Mouse (Mus musculus) v-Abl transformed pro-B cells (cell line): ENCODE results near the gene Cd276.
"Not testable (repeated sequence)": the region's sequence is repeated elsewhere in the genome, so short reads cannot be mapped to it uniquely, and the experiment has no call there.

Source experiments
- in situ Hi-C, 2 experiments: fragments of 400-800 bp; cut with MboI; formaldehyde crosslinking; loops; one replicate each; pipeline ENCODE4 v1.15.1; 2025; ENCODE audit not compliant: unreplicated experiment in 2 of 2

Gene Cd276

DNA sequence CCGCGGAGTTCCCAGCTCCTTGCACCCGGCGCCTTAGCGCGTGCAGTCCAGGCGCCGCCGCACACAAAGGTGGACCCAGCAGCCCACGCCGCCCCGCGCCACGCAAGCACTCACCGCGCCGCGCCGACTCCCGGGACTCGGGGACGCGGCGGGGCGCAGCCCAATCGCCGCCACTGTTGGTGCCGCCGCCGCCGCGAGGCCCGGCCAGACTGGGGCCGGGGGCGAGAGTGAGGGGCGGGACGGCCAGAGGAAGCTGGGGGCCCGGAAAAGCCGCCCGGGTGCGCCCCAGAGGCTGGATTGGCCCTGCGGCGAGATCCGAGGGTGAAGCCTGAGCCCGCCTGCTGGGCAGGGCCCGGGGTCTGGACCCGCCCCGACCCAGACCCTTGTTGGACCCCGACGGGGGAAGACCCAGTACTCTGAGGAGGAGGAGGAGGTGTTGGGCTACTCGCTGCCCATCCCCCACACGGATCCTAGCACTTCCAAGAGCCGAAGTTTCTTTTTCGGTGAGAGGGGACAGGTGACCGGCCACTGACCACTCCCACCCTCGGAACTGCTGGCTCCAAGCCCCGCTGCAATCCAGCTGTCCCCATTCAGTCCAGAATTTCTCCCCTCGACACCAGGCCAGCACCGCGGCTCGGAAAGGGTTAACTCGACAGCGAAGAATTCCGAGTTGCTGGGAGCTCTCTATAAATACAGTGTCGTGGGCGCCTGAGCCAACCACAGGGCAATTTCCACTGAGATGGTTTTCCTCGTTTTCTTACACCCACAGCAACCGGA, at the start of gene Cd276:
TSS of gene Cd276 (minus strand) at position 530 of the 777 bp plus-strand sequence.
- in situ Hi-C loops: loop anchor here in 1 of 2 experiments (25.0 kb wide), 1 partner anchor 1432 kb away; no protein-coding TSS in a partner anchor

DNA sequence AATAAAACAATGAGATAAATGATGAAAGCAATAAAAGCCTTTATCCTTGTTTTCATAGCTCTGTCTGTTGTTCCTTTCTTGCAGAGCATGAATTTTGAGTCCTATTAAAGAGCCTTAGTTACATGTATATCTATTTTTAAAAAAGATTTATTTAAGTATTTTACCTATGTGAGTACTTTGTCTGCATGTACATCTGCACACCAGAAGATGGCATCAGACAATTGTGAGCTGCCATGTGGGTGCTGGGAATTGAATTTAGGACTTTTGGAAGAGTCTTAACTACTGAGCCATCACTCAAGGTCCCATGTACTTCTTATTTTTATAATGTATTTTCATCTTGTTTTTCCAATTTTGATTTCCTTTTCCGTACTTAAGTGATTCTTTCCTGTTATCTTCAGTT, 40.1 kb upstream of the Cd276 start:
- in situ Hi-C loops: no loop called here

DNA sequence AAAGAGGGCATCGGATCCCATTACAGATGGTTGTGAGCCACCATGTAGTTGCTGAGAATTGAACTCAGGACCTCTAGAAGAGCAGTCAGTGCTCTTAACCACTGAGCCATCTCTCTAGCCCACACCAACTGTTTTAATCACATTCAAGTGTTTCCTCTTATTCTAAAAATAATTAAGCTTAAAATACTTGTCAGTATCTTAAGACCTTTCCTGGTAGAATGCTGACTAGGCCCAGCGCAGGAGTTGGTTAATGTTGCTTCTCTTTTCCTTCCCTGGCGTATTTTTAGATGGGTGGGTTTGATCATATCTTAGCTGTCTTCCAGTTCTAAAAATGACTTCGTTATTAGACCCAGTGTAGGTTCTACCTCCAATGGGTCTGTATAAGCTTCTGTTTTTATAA, 33.4 kb upstream of the Cd276 start:
- in situ Hi-C loops: no loop called here

DNA sequence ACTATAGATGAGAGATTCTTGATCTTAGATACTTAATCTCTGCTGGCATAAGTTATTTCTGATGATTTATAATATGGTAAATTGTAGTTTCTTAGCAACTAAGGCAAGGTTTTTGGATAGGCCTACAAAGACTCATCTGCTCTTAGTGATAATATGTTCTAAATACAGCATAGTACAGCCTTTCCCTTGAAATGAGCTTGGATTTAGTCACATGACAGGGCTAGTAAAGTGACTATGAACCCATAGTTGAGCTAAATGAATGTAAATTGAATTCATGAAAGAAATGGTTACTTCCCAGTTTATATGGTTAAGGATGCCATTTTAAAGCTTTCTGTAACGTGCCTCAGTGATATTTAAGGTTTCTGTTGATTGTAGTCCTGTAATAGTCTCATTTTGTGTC, 29.1 kb upstream of the Cd276 start:
- in situ Hi-C loops: no loop called here

DNA sequence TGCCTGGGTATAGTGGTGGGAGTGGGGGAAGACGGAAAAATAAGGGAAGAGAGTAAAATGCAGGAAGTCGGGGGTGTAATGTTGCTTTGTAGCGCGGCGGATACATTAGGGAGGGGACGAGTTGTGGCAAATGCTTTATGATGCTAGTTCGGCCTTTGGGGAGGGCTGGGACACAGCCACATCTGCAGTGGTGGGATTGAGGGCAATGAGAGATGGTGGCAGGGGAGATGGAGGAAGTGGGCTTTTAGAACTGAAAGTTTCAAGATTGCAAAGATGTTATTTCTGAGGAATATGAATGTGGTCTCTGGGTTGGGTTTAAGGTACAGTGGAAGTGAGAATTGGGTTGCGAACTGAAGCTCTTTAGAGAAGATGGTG, 28.0 kb upstream of the Cd276 start:
- in situ Hi-C loops: no loop called here

DNA sequence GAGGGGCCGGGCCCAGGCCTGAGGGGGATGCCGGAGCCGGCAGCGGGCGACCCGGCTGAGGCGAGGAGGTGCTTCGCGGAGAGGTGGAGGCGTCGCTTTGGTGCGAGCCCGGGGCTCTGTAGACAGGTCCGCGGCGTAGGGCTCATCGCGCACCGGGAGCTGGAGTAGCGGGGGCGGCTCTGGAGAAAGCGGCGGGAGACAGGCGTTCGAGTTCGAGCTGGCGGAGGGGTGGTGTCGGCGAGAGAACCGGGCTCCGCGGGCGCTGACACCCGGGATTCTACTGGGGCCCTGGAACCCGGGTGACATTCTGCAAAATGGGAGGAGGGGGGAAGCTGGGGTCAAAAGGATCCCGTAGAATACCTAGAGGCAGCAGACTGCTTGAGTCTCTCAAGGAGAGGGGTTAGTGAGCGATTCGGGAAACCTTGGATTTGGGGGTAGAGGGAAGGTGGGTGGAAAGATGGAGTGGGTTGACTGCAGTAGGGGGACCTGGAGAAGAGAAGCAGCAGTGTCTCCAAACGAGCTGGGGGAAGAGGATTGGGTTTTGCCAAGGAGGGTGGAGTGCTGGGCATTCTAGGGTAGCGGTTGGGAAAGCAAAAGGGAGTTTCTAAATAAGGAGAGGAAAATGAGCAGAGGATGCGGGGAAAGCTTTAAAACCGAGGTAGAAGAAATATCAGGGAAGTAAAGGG, 27.5 kb upstream of the Cd276 start:
- in situ Hi-C loops: no loop called here

DNA sequence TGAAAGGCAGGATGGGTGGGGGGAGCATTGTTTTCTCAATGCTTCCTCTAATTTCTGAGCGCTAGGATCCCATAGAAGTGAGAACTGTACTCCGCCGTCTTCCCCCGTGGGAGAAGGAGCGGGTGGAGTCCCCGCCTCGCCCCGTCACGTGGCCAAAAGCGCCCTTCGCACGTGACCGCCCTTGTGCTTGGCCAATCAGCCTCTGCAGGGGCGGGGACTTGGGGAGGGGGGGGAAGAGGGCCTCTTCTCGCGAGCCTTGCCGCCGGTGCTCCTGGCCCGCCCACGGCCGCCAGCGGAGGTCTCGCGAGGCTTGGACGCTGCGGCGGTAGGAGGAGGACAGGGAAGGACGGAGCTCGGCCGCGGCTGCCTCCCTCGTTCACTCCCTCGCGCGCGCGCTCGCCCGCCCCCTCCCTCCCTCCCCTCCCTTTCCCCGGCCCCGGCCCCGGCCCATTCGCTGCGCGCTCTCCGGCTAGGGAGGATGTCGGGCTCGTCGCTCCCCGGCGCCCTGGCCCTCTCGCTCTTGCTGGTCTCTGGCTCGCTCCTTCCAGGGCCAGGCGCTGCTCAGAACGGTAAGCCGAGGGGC, 26.8 kb upstream of the Cd276 start, which contains the start of gene Nptn:
TSS of gene Nptn (plus strand) at position 283 of the 583 bp plus-strand sequence.
- in situ Hi-C loops: no loop called here

DNA sequence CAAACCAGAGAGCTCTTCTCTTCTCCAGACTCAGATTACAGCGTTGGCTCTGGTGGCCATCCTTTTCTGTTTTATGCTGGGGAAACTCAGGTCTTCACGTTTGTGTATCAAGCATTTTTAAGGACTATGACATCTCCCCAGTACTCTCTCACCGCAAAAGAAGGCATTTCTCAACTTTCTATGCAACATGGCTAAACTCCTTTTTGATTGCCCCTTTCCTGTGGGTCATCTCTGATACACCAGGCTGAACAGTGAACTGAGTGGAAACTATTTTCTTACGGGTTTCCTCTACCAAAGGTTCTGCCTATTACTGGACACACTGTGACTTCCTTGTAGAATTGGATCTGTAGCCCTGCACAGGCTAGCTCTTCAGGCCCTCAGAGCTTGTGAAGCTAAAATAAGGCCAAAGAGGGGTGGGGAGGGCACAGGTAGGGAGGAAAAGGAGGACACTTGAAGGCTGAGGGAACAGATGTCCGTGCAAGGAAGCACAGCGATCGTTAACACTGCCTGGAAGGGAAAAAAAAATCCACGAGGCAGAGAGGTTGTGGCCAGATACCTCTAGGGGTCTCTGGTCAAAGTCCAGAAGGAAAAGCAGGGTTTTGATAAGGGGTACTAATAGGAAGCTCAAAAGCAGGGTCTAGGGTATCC, 26.2 kb upstream of the Cd276 start:
- in situ Hi-C loops: no loop called here

DNA sequence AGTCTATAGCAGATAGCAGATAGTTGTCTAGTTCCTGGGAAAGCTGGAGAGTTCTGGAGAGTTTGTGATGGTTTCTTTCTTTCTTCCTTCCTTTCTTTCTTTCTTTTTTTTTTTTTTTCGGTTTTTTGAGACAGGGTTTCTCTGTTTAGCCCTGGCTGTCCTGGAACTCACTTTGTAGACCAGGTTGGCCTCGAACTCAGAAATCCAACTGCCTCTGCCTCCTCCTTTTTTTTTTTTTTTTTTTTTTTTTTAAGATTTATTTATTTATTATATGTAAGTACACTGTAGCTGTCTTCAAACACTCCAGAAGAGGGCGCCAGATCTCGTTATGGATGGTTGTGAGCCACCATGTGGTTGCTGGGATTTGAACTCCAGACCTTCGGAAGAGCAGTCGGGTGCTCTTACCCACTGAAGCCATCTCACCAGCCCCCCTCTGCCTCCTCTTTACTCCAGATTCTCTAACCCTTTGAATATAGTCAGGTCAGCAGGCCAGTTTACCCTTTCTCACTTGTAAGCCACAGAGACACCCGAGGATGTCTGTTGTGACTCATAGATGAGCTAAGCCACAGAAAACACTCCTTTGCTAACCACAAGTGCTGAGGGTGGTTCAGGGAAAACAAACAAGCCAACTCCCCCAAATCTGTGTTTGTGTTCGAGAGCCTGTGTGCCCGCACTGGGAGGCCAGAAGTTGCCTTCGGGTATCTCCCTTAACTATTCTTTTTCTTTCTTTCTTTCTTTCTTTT, 25.4 kb upstream of the Cd276 start:
- in situ Hi-C loops: not testable (repeated sequence)

DNA sequence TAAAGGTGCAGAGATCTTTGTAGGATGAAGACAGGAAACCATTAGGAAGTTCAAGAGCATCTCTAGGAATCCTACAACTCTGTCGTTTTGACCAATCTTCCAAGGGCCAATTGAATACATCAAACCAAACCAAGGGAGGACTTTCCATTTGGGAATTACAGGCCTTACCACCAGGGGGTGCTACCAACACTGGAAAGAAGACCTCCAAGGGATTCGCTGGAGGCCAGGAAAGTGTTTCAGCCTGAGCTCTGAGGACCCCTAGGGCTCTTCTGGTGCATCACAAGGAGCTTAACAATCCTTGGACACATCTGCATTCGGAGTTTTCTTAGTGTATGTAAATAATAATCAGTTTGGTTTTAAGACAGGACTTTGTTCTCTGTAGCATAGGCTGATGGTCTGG, 23.4 kb upstream of the Cd276 start:
- in situ Hi-C loops: loop anchor here (5.0 to 10.0 kb wide), 4 partner anchors 74 to 346 kb away; no protein-coding TSS in a partner anchor

DNA sequence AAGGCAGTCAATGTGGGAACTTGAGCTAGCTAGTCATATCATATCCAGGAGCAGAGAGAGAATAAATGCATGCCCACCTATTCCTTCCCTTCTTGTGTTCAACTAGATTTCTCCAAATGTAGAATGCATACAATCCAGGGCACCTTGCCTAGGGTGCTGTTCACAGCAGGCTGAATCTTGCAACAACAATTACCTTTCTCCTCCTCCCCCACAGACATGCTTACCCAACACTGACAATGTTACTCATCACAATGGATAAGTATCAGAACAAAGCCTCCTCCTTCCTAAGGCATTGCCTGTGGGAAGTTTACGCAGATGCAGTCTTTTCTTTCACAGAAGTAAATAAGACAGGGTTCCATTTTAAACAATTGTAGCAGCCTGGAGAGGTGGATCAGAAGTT, 15.8 kb upstream of the Cd276 start:
- in situ Hi-C loops: loop anchor here in 1 of 2 experiments (10.0 to 25.0 kb wide), 3 partner anchors 304 to 1416 kb away; no protein-coding TSS in a partner anchor

DNA sequence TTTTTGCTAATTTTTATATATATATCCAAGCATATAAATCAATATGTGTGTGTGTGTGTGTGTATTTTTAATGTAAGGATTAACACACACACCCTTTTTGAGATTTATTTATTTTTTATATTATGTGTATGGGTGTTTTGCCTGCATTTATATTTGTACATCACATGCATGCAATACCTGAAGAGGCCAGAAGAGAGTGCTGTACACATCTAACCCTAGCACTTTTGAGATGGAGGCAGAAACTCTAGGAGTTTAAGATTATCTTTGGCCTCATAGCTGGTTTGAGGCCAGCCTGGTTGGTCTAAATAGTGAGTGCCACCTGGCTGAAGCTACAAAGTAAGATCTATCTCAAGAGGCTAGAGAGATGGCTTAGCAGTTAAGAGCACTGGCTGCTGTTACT, 12.4 kb upstream of the Cd276 start:
- in situ Hi-C loops: loop anchor here in 1 of 2 experiments (25.0 kb wide), 1 partner anchor 1420 kb away; no protein-coding TSS in a partner anchor

DNA sequence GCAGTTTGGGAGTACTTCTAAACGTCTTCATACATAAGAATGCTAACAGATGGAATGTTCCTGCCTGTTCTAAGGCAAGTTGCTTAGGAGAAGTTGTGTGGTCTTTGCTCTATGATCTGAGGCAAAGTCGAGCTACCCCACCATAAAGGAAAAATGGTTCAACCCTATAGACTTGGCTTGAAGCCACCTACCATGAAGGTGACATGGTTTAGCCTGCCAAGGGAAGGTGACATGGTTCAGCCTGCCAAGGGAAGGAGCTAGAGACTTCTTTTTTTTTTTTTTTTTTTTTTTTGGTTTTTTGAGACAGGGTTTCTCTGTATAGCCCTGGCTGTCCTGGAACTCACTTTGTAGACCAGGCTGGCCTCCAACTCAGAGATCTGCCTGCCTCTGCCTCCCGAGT, 10.7 kb upstream of the Cd276 start:
- in situ Hi-C loops: loop anchor here in 1 of 2 experiments (25.0 kb wide), 1 partner anchor 1421 kb away; no protein-coding TSS in a partner anchor

DNA sequence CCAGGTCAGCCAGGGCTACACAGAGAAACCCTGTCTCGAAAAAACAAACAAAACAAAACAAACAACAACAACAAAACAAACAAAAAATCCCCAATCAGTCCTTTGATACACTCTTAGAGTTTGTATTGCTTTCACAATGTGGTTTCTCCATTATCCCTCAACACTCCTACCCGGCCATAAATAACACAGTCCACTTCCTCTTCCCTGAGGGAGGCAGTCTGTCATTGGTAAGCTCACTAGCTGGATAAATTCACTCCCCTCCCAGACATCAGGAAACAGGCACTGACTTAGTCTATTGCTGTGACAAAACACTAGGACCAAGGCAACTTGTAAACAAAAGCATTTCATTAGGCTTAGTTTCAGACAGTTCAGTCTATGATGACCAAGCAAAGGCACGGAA, 5.0 kb upstream of the Cd276 start:
- in situ Hi-C loops: loop anchor here in 1 of 2 experiments (25.0 kb wide), 1 partner anchor 1427 kb away; no protein-coding TSS in a partner anchor

DNA sequence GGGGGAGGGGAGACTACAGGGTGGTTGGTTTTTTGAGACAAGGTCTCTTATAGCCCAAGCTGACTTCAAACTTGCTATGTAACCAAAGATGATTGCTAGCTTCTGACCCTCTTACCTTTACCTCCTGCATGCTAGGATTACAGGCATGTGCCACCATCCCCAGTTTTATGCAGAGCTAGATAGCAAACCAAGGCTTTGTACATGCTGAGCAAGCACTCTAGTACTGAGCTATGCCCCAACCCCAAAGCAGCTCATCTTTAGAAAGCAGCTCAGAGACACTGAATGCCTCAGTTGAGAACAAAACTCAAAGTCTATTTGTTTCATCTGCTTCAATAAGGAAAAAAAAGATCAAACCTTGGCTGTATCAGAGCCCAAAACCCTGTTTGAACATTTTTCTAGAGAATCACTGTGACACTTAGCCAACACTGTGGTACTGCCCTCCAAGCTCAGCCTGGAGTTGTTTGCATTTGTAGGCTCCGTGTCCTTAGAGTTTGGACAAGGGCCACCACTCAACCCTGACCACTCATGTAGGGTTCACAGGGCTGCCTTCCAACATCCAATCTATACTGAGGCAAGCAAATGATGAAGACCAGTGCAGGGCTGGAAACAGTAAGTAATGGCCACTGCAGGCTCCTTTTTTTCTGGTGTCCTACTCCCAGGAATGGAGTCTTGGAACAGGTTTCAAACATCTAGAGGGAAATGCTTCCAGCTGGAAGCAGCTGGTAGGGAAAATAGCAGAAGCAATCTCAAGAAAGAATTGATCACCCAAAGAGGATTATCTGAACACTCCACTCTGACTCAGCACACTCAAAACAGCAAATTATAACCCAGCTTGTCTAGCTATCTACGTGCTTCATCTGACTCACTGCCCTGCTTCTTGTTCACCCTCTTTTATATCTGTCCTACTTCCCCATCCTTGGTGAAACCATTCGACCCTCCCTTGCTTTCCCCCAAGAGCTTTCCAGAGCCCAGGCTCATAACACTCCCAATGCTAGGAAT, 2.5 kb upstream of the Cd276 start:
- in situ Hi-C loops: loop anchor here in 1 of 2 experiments (25.0 kb wide), 1 partner anchor 1430 kb away; no protein-coding TSS in a partner anchor

DNA sequence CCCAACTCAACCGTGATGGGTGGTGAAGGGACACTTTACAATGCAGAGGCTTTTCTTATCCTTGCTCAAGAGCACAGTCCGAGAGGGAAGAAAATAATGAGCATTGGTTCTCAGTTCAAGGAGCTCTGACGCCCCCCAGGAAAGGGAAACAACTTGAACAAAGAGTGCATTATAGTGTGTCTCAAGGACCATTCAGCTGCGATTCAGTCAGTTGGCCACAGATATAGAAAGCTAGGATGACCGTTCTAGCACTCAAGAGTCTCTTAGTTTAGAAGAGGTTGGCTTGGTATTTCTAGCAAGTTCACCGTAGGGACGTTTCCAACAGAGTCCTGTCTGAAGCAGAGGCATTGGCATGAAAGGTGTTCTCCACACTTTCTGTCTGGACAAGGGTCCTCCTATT, 1.4 kb upstream of the Cd276 start:
- in situ Hi-C loops: loop anchor here in 1 of 2 experiments (25.0 kb wide), 1 partner anchor 1431 kb away; no protein-coding TSS in a partner anchor

DNA sequence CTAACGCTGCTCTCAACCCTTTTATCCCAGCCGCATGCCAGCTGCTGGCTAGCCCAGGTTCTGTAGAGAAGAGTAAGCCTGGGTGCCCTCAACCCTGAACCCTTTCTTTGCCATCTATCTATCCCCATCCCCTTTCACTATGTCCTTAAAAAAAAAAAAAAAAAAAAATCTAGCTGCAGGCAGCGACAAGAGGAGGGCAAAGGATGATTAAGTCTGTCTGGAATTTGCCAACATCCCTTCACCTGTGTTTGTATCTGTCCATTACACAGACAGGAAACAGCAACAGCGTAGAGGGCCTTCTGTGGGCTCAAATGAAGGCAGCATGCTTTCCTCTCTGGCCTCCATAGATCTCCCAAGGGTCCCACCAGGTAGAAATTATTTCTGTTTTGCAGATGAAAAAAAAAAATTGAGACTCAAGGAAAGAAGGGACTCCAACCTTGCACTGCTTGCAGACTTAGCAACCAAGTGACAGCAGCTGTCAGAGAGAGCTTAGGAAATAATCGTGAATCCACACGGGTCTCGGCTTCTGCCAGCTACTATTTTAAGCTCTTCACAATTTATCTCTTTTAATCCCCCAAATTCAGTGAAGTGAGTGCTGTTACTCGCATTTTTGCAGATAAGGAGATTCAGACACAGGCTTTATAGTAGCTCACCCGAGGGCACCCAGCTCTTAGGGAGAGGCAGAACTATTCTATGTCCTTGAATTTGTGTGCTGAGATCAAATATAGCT, 613 bp upstream of the Cd276 start:
- in situ Hi-C loops: loop anchor here in 1 of 2 experiments (25.0 kb wide), 1 partner anchor 1431 kb away; no protein-coding TSS in a partner anchor
